Mouse (Mus musculus) urinary bladder, adult 18-20 months (tissue): ENCODE results near the gene Lca5l.
A peak's percentile ranks its signal among the peaks of the same experiment; 100 is the strongest.

Experiments used
- DNase-seq, 2 experiments: peaks; one replicate each; pipeline ENCODE4 v3.0.0; 2022; ENCODE audit warnings: low spot score in 2 of 2, mixed read lengths in 2 of 2

The Lca5l gene

GRCm38 (mm10) chr16:96191531-96192506, at the start of gene Lca5l:
TSS of gene Lca5l (minus strand) at chr16:96192271.
- peak; percentile 98 to 99 for DNase-seq

- no peak for DNase-seq
Observed at GRCm38 (mm10) chr16:96235366-96235970, 43.4 kb upstream of the Lca5l start, which contains the start of gene B3galt5. TSS of gene B3galt5 (plus strand) at chr16:96235801.

GRCm38 (mm10) chr16:96233996-96234395, 41.9 kb upstream of the Lca5l start:
- no peak for DNase-seq

- no peak for DNase-seq
Observed at GRCm38 (mm10) chr16:96231974-96232373, 39.9 kb upstream of the Lca5l start.

GRCm38 (mm10) chr16:96231251-96231650, 39.2 kb upstream of the Lca5l start:
- no peak for DNase-seq

- peak; percentile 28 to 57 for DNase-seq
Observed at GRCm38 (mm10) chr16:96230411-96230810, 38.3 kb upstream of the Lca5l start.

GRCm38 (mm10) chr16:96229044-96229555, 37.0 kb upstream of the Lca5l start:
- DNase-seq = no peak

GRCm38 (mm10) chr16:96228438-96228837, 36.4 kb upstream of the Lca5l start:
- no peak for DNase-seq

- DNase-seq = no peak
Observed at GRCm38 (mm10) chr16:96222452-96222851, 30.4 kb upstream of the Lca5l start.

- DNase-seq = no peak
Observed at GRCm38 (mm10) chr16:96221959-96222358, 29.9 kb upstream of the Lca5l start.

- no peak for DNase-seq
Observed at GRCm38 (mm10) chr16:96221491-96221890, 29.4 kb upstream of the Lca5l start.

- no peak for DNase-seq
Observed at GRCm38 (mm10) chr16:96213027-96213426, 21.0 kb upstream of the Lca5l start.

- no peak for DNase-seq
Observed at GRCm38 (mm10) chr16:96210856-96211255, 18.8 kb upstream of the Lca5l start.

GRCm38 (mm10) chr16:96209789-96210188, 17.7 kb upstream of the Lca5l start:
- no peak for DNase-seq

- DNase-seq = no peak
Observed at GRCm38 (mm10) chr16:96201485-96202232, 9.6 kb upstream of the Lca5l start.

- no peak for DNase-seq
Observed at GRCm38 (mm10) chr16:96200702-96201028, 8.6 kb upstream of the Lca5l start.

- peak; percentile 32 to 45 for DNase-seq
Observed at GRCm38 (mm10) chr16:96199913-96200701, 8.0 kb upstream of the Lca5l start, which contains the start of gene Sh3bgr. TSS of gene Sh3bgr (plus strand) at chr16:96200450.

GRCm38 (mm10) chr16:96187619-96188018, 4.5 kb downstream of the Lca5l start:
- DNase-seq = no peak

GRCm38 (mm10) chr16:96179156-96179555, 12.9 kb downstream of the Lca5l start:
- DNase-seq = no peak

- DNase-seq = no peak
Observed at GRCm38 (mm10) chr16:96175399-96175798, 16.7 kb downstream of the Lca5l start.

- DNase-seq = no peak
Observed at GRCm38 (mm10) chr16:96173648-96174047, 18.4 kb downstream of the Lca5l start.
